Mouse (Mus musculus): ENCODE measurements around the gene Ipo7.

DNA sequence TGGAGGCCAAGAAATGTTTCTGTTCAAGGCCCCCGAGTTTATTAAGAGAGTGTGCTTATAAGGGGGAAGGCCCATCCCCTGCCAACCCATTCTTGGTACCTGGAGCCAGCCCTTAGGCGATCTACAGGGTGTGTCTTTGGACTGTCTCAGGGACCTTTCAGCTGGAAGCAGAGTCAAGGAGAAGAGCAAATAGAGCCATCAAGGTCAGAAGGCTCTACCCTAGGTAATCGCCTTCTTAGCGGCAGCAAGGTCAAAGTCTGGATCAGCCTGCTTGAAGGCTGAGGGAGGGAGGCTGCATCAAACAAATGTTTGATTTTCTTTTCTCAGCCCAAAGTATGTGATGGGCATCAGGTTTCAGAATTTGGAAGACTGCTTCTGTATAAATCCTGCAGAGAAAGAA is 19.7 kb upstream of the Ipo7 start:
- TF ChIP-seq EP300 (IDR thresholded peaks at IDR 0.05; ENCODE audit: low read depth) (no peak), CTCF (IDR thresholded peaks at IDR 0.05; ENCODE audit: low read depth) (no peak)

Measured in liver, postnatal 0 days (tissue).